Mouse (Mus musculus) heart, adult 2 months (tissue): Measurements from ENCODE around the gene Eif4a3. TPM values are rescaled to one million over a fixed set of nuclear protein-coding genes. Genes with fewer than 3 reads are reported as not detected.
A peak's percentile ranks its signal among the peaks of the same experiment; 100 is the strongest.

Experiments used
- DNase-seq, 2 experiments: peaks; one replicate each; pipeline ENCODE4 v3.0.0; 2021
- H3K27ac ChIP-seq: fragments of 200-600 bp; 2 replicates; pipeline ENCODE4 v1.8.1; 2022
- H3K27me3 ChIP-seq: fragments of 200-500 bp; 2 replicates; pipeline ENCODE4 v1.6.1; 2012; ENCODE audit warnings: mild to moderate bottlenecking, low read length, inconsistent platforms, mixed read lengths; ENCODE audit not compliant: control insufficient read depth, insufficient read depth
- H3K36me3 ChIP-seq: fragments of 200-500 bp; 2 replicates; pipeline ENCODE4 v1.6.1; 2012; ENCODE audit warnings: low read length, inconsistent platforms; ENCODE audit not compliant: control insufficient read depth, insufficient read depth
- H3K4me1 ChIP-seq: fragments of 200-500 bp; 2 replicates; pipeline ENCODE4 v1.6.1; 2011; ENCODE audit warnings: low read length; ENCODE audit not compliant: control insufficient read depth, insufficient read depth
- H3K4me3 ChIP-seq: fragments of 200-600 bp; 2 replicates; pipeline ENCODE4 v1.8.1; 2022
- H3K79me2 ChIP-seq: fragments of 200-500 bp; replicated peaks from 2 replicates; pipeline ENCODE4 v1.6.1; 2012; ENCODE audit warnings: mild to moderate bottlenecking, inconsistent platforms, low read length, moderate library complexity, mixed read lengths; ENCODE audit not compliant: control insufficient read depth, insufficient read depth
- H3K9ac ChIP-seq: fragments of 200-500 bp; 2 replicates; pipeline ENCODE4 v1.6.1; 2012; ENCODE audit warnings: low read depth, mild to moderate bottlenecking, control low read depth, inconsistent platforms, low read length, mixed read lengths
- CTCF ChIP-seq: fragments of 200-600 bp; IDR thresholded peaks from 2 replicates; pipeline ENCODE4 v1.8.1; 2022; ENCODE audit warnings: antibody characterized with exemption, mild to moderate bottlenecking, moderate library complexity
- EP300 ChIP-seq: fragments of 200-500 bp; IDR thresholded peaks from 2 replicates; pipeline ENCODE4 v1.6.1; 2011; ENCODE audit warnings: low read depth, low read length, control low read depth; ENCODE audit not compliant: insufficient read depth
- POLR2A ChIP-seq: fragments of 200-500 bp; IDR thresholded peaks from 2 replicates; pipeline ENCODE4 v1.6.1; 2011; ENCODE audit warnings: mild to moderate bottlenecking, low read depth, low read length, control low read depth; ENCODE audit not compliant: insufficient read depth
- WGBS: fragments of 180-500 bp; shearing (Covaris S2); methylation state at CpG from one replicate; pipeline ENCODE4 v1.1.7; 2018; 5-methylcytosine and 5-hydroxymethylcytosine counted together
- intact Hi-C: fragments of 180-260 bp; cut with DNase I; formaldehyde crosslinking; loops from one replicate; pipeline ENCODE4 v1.15.1; 2025
- long read RNA-seq: library from polyadenylated mRNA; stranded (forward); transcript quantifications from one replicate; pipeline ENCODE4 v2.0.0, GENCODE M21; 2021
- polyA plus RNA-seq: library from polyadenylated mRNA; depleted of rRNA; stranded (reverse); fragments of >200 nt; gene quantifications from 2 replicates; pipeline ENCODE4 v1.2.3, GENCODE M21; 2012; rRNA removed
- total RNA-seq, 2 experiments: library from RNA; stranded (reverse); gene quantifications; 2 replicates each; pipeline ENCODE4 v1.2.3; 2021

The Eif4a3 gene
- 10 to 100 TPM; 60.5 to 67.3 TPM for total RNA-seq
- polyA plus RNA-seq = 59.9 and 95.2 TPM in 2 replicates
- long read RNA-seq, transcript Eif4a3-201 (12 exons, 1,509 nt) = major isoform, 75 of 82 reads
- long read RNA-seq, partial matches to known transcripts = 5 of 82 reads
- long read RNA-seq, other reads (novel, unspliced or antisense) = 1 of 82 reads

DNA sequence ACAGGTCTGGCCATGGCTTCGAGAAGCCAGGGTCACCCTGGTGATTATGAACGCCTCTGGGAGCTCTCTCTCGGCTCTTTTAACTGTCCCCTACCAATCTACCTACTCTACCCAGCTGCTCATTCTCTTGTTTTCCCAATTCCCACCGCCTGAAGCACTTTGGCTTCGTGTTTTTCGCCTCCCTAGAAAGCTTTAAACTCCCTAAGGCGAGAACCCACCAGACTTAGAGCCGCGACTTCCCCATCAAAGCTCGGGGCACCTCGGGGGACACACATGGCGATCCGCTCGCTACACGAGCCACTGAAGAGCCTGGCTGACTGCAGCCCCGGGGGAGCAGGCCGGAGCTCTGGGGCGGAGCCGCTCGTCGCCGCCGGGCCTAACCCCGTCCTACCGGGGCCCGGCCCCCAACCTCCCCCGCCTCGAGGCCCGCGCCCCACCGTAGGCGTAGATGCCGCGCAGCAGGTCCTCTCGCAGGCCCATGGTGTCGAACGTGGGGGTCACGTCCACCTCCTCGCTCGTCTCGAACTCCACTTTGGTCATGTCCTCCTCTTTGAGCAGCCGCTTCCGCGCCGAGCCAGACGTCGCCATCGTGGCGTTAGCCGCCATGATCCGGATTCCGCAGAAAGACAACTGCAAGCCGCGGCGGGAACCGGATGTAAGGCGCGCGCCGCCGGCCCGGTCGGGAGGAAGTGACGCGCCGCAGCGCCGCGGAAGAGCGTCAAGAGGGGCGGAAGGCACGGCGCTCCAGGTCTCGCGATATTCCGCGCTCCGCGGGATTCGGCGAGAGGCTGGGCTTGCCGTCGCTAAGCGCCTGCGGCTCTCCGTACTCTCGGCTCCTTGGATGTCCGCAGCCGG lies at the start of gene Eif4a3:
Gene Eif4a3, minus strand, starts transcription at position 699 of the 855 bp plus-strand sequence.
- TF ChIP-seq POLR2A (peak; percentile 86), EP300 (peak; percentile 41; the same call in 1 of the 2 replicates), CTCF (no peak)
- Histone ChIP-seq H3K27ac (peak within 1 kb of the TSS; percentile 91), H3K36me3 (no peaks in the 10 kb centered on the region), H3K9ac (peak within 1 kb of the TSS; percentile 95), H3K4me1 (peaks cover 4% of the 10 kb centered on the region), H3K27me3 (no peaks in the 10 kb centered on the region), H3K79me2 (peaks cover 5% of the 10 kb centered on the region; the same call in 1 of the 2 replicates), H3K4me3 (peak within 1 kb of the TSS; percentile 94)
- DNase-seq = peak; percentile 96 to 99
- intact Hi-C loops = no loop called here
- under 1% methylated on average over 89 of the region's 89 CpGs for WGBS

DNA sequence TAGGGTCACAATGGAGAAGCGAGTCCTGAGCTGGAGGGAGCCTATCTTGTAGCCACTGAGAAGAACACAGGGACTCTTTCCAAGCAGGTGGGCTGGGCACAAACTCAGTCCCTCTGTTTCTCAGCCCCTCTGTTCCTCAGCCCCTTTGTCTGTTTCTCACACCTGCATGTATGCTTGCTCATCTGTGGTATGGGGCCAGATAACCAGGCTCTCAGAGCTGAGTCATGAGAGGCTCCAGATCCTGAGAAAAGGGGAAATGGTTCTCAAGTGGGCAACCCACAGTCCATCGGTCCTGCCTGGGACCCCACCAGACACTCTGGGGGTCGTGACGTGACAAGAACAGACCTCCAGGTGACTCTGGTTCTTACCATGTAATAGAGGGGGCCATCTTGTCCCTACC lies 47.2 kb upstream of the Eif4a3 start:
- WGBS = 92% methylated on average over 4 of the region's 4 CpGs
- no peak overlapping the region for H3K4me3 ChIP-seq
- intact Hi-C loops = no loop called here
- H3K27me3 ChIP-seq = no peaks in the 10 kb centered on the region
- TF ChIP-seq EP300 (no peak), CTCF (no peak), POLR2A (no peak)
- no peak overlapping the region for H3K27ac ChIP-seq
- no peaks in the 10 kb centered on the region for H3K79me2 ChIP-seq
- no peak for DNase-seq
- H3K9ac ChIP-seq = no peak overlapping the region
- H3K36me3 ChIP-seq = no peaks in the 10 kb centered on the region
- no peaks in the 10 kb centered on the region for H3K4me1 ChIP-seq

DNA sequence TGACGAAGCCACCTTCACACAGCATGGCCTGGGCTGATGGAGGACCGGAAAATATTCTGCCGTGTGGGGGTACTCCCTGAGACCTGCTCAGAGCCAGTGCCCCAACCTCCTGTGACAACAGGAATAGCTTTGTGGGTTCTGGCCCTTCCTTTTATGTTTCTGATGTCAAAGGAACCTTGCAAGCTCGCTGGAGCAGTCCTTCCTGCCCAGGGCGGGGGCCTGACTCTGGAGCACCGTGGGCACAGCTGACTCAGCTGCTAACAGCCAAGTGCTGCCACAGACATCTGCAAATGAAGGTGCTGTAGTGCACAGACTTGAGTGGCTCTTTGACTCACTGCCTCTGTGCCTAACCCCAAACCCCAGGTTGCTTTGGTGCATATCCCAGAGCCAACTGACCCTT lies 45.0 kb upstream of the Eif4a3 start:
- no peak overlapping the region for H3K9ac ChIP-seq
- no peaks in the 10 kb centered on the region for H3K4me1 ChIP-seq
- no peak overlapping the region for H3K27ac ChIP-seq
- intact Hi-C loops = no loop called here
- no peak overlapping the region for H3K4me3 ChIP-seq
- 59% methylated on average over 6 of the region's 6 CpGs for WGBS
- no peaks in the 10 kb centered on the region for H3K36me3 ChIP-seq
- H3K27me3 ChIP-seq = no peaks in the 10 kb centered on the region
- no peak for DNase-seq
- H3K79me2 ChIP-seq = no peaks in the 10 kb centered on the region
- TF ChIP-seq POLR2A (no peak), EP300 (no peak), CTCF (no peak)

DNA sequence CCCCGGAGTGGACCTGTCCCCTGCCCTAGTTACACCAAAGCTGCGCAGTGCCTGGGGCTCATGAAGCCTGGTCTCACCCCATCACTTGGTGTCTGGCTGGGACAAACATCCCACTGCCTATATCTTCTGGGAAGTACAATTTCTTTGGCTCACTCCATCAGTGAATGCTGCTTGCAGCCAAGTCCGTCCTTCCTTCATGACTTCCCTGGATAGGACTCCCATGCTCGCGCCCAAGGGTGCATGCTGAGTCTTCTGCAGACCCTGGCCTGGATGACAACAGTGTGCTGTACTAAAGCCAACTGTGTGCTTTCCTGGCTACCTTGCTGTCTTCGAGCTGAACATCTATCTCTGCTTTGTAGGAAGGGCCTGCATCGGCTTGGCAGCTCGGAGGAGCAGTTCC lies 44.3 kb upstream of the Eif4a3 start:
- 75% methylated on average over 8 of the region's 8 CpGs for WGBS
- H3K27me3 ChIP-seq = no peaks in the 10 kb centered on the region
- H3K27ac ChIP-seq = no peak overlapping the region
- H3K4me3 ChIP-seq = no peak overlapping the region
- H3K9ac ChIP-seq = no peak overlapping the region
- H3K79me2 ChIP-seq = no peaks in the 10 kb centered on the region
- H3K36me3 ChIP-seq = no peaks in the 10 kb centered on the region
- no peaks in the 10 kb centered on the region for H3K4me1 ChIP-seq
- intact Hi-C loops = no loop called here
- TF ChIP-seq CTCF (no peak), POLR2A (no peak), EP300 (no peak)
- peak in 1 of 2 experiments; percentile 32 for DNase-seq

DNA sequence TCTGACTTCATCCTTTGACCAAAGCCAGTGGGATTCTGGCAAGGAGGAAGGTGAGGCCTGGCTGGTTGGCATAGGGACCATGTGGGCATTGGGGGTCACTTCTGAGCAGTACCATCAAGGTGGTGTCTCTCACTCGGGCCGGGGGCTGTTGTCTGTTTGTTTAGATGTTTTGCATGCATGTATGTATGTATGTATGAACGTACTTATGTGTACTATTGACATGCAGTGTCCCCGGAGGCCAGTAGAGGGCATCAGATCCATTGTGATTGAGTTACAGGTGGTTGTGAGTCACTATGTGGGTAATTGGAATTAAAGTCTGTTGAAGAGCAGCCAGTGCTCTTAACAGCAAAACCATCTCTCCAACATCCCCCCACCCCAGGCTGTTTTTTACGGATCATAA lies 39.7 kb upstream of the Eif4a3 start:
- no peak overlapping the region for H3K9ac ChIP-seq
- H3K27me3 ChIP-seq = no peaks in the 10 kb centered on the region
- peak; percentile 64 to 79 for DNase-seq
- 4% methylated on average over 5 of the region's 5 CpGs for WGBS
- no peaks in the 10 kb centered on the region for H3K4me1 ChIP-seq
- H3K79me2 ChIP-seq = no peaks in the 10 kb centered on the region
- H3K4me3 ChIP-seq = no peak overlapping the region
- TF ChIP-seq CTCF (peak; percentile 90), POLR2A (no peak)
- H3K36me3 ChIP-seq = no peaks in the 10 kb centered on the region
- no peak overlapping the region for H3K27ac ChIP-seq
- intact Hi-C loops = loop anchor here (1.0 kb wide), 2 partner anchors 24 to 65 kb away; no protein-coding TSS in a partner anchor

DNA sequence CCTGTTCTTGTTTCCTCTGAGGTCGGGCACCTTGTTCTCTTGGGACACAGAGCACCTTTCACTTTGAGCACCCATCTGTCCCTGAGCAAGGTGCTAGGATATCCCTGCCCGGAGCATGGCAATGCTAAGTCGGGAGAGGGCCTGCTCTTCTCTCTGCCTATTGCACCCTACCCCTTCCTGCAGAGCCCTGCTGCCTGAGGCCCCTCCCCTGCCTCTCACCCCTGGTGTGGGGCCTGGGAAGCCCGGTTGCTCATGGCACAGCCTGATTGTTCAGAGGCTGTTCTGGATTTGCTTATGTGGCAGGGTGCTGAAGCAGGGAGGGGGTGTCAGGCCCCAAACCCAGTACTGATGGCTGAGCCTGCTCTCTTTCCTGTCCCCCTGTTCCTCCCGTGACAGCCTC lies 39.3 kb upstream of the Eif4a3 start:
- no peak for DNase-seq
- Histone ChIP-seq H3K4me3 (no peak overlapping the region), H3K36me3 (no peaks in the 10 kb centered on the region), H3K4me1 (no peaks in the 10 kb centered on the region), H3K9ac (no peak overlapping the region), H3K27ac (no peak overlapping the region), H3K79me2 (no peaks in the 10 kb centered on the region), H3K27me3 (no peaks in the 10 kb centered on the region)
- no peak for TF ChIP-seq POLR2A
- no peak for TF ChIP-seq CTCF
- TF ChIP-seq EP300 = no peak
- intact Hi-C loops = loop anchor here (1.0 kb wide), 2 partner anchors 24 to 65 kb away; no protein-coding TSS in a partner anchor
- WGBS = 53% methylated on average over 5 of the region's 5 CpGs
